Mouse (Mus musculus) E14TG2a.4 (cell line): Measurements from ENCODE around the gene Camkk1.

Source experiments
- CTCF ChIP-seq: conservative IDR thresholded peaks from 2 replicates; pipeline ENCODE4 v1.5.1; 2014; ENCODE audit warnings: low read length
- NANOG ChIP-seq: IDR thresholded peaks from 2 replicates; pipeline ENCODE4 v1.6.1; 2014; ENCODE audit warnings: borderline replicate concordance, low read length, mixed read lengths
- POU5F1 ChIP-seq: IDR thresholded peaks from 2 replicates; pipeline ENCODE4 v1.6.1; 2014; ENCODE audit warnings: low read length, borderline replicate concordance

DNA sequence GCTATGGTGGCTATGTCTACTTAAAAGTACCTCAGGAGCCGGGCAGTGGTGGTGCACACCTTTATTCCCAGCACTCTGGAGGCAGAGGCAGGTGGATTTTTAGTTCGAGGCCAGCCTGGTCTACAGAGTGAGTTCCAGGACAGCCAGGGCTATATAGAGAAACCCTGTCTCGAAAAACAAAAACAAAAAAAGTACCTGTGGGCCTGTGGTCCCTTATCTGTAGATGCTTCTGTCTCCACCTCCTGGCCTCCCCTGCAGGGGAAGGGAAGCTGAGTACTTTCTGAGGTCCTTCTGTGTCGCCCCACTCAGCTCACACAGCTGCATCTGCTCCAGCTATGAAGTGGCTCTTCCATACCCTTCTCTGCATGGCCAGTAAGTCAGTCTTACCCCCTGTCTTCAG lies 71.5 kb downstream of the Camkk1 start, which contains the start of gene Itgae:
- TF ChIP-seq CTCF (no peak), NANOG (no peak), POU5F1 (no peak)
